Mouse (Mus musculus) ovary, postnatal 36 days (tissue): ENCODE results near the gene Zhx3.
A peak's percentile ranks its signal among the peaks of the same experiment; 100 is the strongest.

Source experiments
- DNase-seq: peaks from one replicate; pipeline ENCODE4 v3.0.0; 2022; ENCODE audit warnings: low spot score, mixed read lengths

The Zhx3 gene

GRCm38 (mm10) chr2:160729851-160730796 is 142.7 kb downstream of the Zhx3 start:
- no peak for DNase-seq

- DNase-seq: no peak
Observed at GRCm38 (mm10) chr2:160729436-160729835, 143.4 kb downstream of the Zhx3 start.

DNA sequence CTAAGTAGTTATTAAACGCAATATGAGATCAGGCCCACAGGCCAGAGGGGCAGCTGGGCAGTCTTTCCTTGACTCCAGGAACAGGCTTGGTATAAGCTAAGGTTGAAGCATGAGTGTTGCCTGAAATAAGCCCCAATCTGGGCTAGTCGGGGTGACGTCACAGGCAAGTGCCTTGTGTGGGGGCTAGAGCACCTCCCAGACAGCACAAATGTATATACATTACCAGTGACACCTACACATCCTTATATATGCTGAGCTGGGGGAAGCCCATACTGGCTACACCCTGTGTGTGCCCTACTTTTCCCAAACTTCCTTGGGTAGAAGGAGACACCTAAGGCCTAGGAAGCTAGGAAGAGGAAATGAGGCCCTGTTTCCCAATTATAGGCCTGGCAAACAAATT is 143.8 kb downstream of the Zhx3 start:
- no peak for DNase-seq

DNA sequence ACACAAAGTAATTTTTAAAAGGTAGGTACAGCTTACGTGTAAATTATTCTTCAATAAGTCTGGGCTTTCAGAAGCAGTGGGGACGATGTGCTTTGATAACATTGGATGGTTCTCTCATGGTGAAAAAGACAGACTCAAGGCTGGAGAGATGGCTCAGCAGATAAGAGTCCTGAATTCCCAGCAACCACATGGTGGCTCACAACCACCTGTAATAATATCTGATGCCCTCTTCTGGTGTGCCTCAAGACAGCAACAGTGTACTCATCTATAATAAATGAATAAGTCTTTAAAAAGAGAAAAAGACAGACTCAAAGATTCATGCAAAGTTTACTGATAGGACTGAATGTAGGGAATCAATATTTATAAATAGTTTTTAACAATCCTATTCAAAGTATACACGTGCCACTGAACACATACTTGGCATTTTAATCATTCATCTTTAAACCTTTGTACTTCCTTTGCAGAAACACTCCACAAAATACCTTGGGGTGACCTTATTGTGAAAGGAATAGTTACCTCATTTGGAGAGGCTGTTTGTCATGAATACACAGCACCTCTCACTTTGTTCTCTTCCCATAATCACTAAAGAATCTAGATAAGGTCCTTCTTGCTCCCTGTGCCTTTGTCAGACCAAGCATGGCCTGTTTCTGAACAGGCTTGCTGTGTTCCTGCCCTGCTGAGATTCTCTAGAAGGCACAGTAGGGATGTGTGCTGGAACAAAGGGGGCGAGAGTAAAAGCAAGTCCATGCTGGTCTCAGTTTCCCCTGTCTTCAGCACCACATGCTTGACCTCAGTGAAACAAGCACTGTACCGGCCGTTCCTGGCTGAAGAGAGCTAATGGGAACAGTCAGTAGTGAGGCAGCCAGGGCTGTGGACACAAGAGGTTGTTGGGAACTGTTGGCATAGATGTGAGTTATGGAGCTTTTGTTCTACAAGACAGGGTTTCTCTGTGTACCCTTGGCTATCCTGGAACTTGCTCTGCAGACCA is 146.6 kb downstream of the Zhx3 start:
- DNase-seq: no peak

DNA sequence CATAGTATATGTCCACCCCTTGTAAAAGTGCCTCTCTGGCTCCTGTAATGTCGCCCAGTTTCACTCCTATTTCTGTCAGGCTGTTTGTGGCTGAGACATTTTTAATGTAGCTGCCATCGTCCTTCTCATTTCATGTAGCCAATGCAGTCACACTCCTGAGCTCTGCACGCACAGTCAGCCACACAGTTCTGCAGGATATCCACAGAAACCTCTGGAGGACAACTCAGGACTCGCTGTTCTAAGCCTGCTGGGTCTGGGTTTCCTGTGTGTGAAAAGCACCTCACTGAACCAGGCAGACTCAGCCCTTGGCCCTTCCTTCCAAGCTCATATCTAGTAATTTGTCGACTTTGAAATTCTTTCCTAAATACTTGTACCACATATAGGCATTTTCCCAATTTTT is 148.3 kb downstream of the Zhx3 start:
- no peak for DNase-seq

GRCm38 (mm10) chr2:160723613-160724375 is 149.0 kb downstream of the Zhx3 start:
- DNase-seq: no peak

DNA sequence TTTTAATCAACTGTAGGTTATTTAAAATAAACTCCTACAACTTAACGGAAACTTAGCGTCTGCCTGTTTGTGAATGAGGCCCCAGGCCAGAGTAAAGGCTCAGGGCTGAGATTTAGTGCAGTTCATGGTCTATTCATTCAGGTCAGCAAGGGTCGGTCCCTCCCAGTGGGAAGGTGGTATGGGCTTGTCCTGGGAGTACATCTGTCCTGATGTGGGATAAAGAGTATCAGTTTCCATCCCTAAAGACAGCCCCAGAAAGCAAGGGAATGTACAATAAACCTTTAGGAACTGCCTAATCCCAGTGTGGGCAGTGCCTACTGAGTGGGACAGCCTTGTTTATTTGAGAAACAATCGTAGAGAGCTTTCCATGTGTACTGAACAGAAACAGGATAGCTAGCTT is 150.1 kb downstream of the Zhx3 start:
- DNase-seq: no peak

DNA sequence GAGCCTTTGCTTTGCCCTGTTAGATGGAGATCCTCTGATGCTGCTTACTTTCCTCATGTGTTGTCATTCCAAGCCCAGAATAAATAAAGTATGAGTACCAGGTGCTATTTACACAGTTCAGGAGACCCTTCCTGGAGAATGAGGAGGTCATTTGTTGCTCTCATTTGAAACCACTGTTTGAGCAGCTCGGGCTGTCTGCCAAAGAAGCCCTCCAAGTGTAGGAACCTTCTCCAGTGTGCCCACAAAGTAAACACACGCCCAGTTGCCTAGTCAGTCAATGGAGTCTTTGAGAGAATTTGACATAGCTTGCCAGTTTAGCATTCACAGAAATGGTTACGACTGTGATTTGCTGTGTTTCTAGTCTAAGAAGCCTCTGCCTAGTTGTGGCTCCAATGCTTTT is 154.0 kb downstream of the Zhx3 start:
- DNase-seq: no peak

DNA sequence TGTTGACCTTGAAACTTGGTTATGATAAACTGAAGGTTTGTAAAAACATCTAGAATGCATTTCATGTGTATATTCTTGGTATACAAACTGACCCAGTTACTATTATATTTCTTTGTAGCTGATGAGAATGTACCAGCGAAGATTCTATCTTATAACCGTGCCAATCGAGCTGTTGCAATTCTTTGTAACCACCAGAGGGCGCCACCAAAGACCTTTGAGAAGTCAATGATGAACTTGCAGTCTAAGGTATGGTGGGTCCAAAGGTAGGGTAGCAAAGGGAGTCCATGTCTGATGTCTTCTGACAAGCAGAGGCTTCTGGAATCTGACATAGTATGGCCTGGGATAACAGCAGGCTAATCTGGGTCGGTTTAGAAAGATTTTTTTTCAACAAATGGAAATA is 155.5 kb downstream of the Zhx3 start:
- no peak for DNase-seq

DNA sequence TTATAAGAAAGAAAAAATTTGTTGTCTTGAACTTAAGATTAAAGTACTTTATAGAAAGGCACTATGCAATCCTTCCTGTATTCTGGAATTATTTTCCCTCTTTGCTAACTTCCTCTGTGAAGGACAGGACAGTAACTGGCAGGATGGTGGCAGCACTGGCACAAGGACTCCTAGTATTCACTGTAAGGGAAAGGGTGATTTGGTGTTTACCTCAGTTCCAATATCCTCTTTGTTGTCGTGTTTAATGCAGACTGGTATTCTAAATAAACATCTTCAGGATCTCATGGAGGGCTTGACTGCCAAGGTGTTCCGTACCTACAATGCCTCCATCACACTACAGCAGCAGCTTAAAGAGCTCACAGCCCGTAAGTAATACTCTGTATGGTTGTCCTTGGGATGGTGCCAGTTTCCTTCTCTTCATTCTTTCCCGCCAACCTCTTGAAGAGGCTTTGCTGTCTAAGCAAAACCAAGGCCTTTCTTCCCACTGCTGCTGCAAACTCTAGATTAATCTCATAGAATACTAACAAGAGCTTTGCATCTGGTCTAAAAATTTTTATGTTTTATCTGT is 157.3 kb downstream of the Zhx3 start:
- no peak for DNase-seq

DNA sequence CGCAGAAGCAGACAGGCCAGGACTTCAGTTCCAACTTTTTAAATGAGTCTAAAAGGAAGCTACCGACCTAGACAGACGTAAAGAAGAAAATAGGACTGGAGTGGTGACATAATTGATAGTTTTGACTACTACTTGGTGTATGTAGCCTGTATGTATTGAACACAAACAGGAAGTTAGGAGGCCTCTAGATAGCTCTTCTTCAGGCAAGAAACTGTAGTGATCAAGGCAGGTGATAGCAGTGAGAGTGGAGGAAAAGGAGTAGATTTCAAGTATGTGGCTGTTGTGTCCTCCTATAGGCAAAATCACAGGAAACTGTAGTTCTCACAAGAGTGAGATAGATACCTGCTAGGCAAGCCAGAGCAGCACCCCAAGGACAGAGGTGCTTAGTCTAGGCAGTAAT is 165.1 kb downstream of the Zhx3 start:
- no peak for DNase-seq

DNA sequence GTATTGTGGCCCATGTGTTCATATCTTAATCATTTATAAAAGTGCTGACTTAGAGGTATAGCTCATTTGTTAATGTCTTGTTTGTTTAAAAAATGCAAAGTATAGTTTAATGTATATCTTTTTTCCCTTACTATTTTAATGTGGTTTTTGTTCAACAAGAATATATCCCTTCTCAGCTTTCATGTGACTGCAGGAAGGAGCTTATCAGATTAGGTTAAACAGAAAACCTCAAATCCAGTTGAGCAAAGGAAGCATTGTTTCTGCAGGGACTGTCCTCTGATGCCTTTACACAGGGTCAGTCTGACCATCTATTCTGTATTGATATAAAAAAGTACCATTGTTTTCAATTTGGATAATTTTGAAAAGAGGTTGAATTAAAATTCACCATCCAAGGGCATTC is 170.0 kb downstream of the Zhx3 start:
- DNase-seq: no peak

- no peak for DNase-seq
Observed at GRCm38 (mm10) chr2:160701603-160702002, 171.2 kb downstream of the Zhx3 start.

DNA sequence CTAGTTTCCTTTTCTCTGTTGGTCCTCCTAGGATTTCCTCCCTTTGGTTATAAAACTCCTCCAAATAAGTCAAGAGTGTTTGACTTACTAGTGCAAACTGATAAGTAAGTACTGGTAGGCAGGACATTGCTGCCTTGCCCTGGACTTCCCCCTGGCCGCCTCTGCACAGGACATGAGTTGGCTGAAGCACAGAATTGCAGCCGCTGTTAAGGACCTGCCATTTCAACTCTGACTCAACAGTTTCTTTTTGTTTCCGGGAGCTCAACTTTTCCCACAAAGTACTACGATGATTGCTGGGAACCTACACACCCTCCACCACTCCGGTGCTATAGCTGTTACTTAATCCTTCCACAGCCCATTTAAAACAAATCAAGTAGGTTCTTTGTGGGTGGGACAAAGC is 172.5 kb downstream of the Zhx3 start:
- DNase-seq: peak; percentile 21
